Mouse (Mus musculus): Measurements from ENCODE around the gene Dis3l.

GRCm38 (mm10) chr9:64343656-64344055, 2.6 kb upstream of the Dis3l start:
- TF ChIP-seq EP300 (IDR thresholded peaks at IDR 0.05; ENCODE audit: low read depth) (no peak), CTCF (IDR thresholded peaks at IDR 0.05; ENCODE audit: low read depth) (no peak)
